Mouse (Mus musculus): ENCODE results near the gene Cln6.

GRCm38 (mm10) chr9:62858266-62859019 lies 19.9 kb downstream of the Cln6 start:
- TF ChIP-seq GATA1 (IDR thresholded peaks at IDR 0.05; ENCODE audit: borderline replicate concordance, low read length) (no peak), FLI1 (IDR thresholded peaks at IDR 0.05; ENCODE audit: low read length) (no peak)

All from megakaryocyte, embryonic 14.5 days (primary cell).